Mouse (Mus musculus): ENCODE results near the gene Lgr5. TPM values are rescaled to one million over a fixed set of nuclear protein-coding genes. Genes with fewer than 3 reads are reported as not detected.

Gene Lgr5
- total RNA-seq, 1 experiment from 2014 or later: 0.35 TPM

DNA sequence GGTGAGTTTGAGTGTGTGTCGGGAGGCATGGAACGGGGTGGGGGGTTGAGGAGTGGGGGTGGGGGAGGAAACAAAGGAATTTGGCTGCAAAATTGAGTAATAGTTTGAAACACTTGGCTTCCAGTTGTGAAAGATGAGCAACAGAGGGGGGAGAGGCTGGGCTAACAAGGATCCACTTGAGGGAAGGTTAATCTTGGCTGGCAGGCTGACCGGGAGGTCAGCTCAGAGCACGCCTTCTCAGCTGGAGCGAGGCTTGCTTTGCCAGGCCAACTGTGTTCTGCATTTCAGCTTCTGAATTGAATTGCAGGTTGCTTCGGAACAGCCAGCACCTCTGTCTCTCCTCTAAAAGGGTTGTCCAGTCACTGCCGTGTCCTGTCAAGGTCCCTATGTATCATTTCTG is 8.1 kb downstream of the Lgr5 start:
- ATAC-seq (replicated peaks in 1 of 2; ENCODE audit: insufficient read depth in 1 of 2, low FRiP score in 2 of 2, low TSS enrichment in 1 of 2, low read depth in 1 of 2, poor library complexity in 2 of 2, severe bottlenecking in 2 of 2): no peak

DNA sequence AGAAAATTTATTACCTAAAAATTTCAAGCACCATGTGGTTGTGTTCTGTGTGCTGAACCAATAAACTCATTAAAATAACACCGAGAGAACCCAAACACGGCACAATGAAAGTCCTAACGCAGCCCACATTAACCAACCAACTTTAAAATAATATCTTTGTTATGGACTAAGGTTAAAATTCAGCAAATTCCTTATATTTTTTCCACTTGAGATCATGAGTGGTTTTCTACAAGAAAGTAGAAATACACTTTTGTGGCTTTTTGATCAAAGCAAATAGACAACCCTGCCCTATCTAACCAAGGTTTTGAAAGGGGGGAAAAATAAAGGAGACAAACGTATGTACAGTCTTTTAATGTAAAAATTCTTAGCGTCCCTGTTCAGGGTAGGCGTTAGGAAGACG is 8.5 kb downstream of the Lgr5 start:
- ATAC-seq (replicated peaks in 1 of 2; ENCODE audit: insufficient read depth in 1 of 2, low FRiP score in 2 of 2, low TSS enrichment in 1 of 2, low read depth in 1 of 2, poor library complexity in 2 of 2, severe bottlenecking in 2 of 2): no peak

DNA sequence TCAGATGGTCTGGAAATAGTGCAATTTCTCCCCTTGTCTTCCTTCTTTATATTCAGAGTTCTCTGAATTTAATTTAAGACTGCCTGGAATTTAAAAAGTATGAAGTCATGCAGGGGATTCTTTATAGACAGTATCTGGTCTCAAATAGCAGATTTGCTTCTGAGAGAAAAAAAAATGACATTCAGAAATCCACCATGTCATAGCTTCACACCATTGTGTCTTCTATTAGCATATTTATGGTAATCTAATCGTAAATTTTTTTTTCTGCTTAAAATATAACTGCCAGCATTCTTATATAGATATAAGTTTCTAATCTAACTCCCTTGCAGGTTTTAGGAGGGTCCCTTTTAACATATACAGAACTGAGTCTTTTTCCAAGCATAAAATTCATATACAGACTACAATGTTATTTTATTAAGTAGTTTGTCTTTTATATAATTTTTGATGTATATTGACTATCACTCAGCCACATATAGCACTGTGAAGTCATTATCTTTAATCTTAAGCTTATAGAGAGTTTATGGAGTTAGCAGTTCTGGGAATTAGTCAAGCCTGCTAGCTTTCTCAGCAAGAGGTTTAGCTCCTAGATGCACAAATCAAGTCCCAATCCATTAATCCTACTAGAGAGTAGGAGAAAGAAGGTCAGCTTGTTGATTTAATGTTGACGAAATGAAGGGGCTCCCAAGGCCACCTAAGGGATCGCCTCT is 15.7 kb downstream of the Lgr5 start:
- ATAC-seq (replicated peaks in 1 of 2; ENCODE audit: insufficient read depth in 1 of 2, low FRiP score in 2 of 2, low TSS enrichment in 1 of 2, low read depth in 1 of 2, poor library complexity in 2 of 2, severe bottlenecking in 2 of 2): no peak

DNA sequence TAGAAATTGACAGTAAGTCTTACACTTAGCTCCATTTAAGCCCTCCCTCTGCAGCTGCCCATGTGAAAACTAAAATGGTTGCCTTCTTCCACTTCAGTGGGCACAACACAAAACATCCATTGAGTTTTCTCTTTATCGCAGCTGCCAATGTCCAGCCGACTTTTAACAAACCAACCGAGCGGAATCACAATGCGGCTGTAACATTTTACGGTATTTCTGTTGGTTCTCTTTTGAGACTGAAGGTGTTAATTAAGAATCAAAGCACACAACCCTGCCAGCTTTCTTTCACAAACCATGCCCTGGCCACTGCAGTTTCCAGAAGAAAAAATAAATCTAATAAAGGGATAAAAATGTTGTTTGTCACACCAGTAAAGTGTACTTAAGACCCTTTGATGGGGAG is 16.3 kb downstream of the Lgr5 start:
- ATAC-seq (replicated peaks in 1 of 2; ENCODE audit: insufficient read depth in 1 of 2, low FRiP score in 2 of 2, low TSS enrichment in 1 of 2, low read depth in 1 of 2, poor library complexity in 2 of 2, severe bottlenecking in 2 of 2): no peak

DNA sequence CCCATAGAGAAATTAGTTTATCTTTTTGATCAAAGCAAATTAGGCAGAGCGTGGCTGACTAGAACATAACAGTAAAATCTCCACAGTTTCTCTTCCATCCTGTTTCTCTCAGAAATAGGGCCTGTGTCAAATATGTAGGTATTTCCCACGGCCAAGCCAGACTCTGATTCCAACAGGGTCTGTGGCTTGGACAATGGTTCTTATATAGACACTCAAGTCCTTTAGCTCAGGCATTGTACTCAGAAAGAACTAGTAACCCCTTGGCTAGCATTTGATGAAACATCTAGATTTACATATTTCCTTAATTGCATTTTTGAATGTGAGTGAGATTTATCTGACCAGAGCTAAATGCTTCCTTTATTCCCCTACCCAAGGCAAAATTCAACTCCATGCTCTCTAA is 17.0 kb downstream of the Lgr5 start:
- no peak for ATAC-seq (replicated peaks in 1 of 2; ENCODE audit: insufficient read depth in 1 of 2, low FRiP score in 2 of 2, low TSS enrichment in 1 of 2, low read depth in 1 of 2, poor library complexity in 2 of 2, severe bottlenecking in 2 of 2)

DNA sequence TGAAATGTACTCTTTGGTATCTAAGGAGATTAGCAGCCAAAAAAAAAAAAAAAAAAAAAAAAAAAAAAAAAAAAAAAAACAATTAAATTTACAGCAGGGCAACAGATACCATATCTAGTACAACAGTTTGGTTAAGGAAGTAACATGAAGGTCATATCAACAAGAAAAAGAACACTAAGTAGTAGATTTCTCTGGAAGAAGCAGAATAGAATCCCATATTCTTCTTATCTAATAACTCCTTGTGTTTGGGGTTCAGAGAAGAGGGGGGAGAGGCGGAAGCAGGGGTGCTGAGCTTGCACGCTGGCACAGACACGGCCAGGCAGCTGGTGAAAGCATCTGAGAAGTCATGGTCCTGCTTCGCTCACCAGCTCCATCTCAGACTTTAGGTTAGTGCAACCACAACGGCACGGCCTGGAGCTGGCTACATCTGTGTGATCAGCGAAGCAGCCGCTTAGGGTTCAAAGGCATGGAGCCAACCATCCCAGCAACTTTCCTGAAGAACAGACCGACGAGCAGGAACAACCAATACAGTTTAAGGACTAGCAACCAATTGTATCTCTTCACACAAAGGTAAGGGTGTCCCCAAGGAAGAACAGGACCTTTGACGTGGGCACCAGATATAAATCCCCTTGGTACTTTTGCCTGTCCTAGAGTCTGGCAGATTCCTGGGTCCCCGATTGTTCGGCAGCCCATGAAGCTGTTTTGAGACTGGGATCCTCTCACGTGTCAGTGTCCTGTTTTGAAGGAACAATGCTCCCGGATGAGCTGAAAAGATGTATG is 17.7 kb downstream of the Lgr5 start, which contains the start of gene A930009A15Rik:
Gene A930009A15Rik (plus strand): TSS at position 275 of the 780 bp plus-strand sequence.
- no peak for ATAC-seq (replicated peaks in 1 of 2; ENCODE audit: insufficient read depth in 1 of 2, low FRiP score in 2 of 2, low TSS enrichment in 1 of 2, low read depth in 1 of 2, poor library complexity in 2 of 2, severe bottlenecking in 2 of 2)

DNA sequence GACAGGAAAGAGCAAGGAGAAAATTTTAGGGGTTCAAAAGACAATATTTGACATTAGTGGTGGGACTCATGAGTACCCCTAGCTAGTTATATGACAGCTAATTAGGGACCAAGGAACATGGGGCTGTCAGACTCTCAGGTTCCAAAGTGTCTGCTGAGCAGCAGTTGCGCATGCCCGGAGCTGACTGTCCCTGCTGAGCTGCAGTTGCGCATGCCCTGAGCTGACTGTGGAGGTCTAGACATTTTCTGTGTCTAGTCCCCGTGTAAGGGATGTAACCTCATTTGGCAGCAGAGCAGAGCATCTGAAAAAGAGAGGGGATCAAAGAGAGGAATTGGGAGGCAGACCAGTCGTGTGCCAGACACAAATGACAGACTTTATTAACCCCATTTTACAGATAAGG is 23.6 kb downstream of the Lgr5 start:
- no peak for ATAC-seq (replicated peaks in 1 of 2; ENCODE audit: insufficient read depth in 1 of 2, low FRiP score in 2 of 2, low TSS enrichment in 1 of 2, low read depth in 1 of 2, poor library complexity in 2 of 2, severe bottlenecking in 2 of 2)

DNA sequence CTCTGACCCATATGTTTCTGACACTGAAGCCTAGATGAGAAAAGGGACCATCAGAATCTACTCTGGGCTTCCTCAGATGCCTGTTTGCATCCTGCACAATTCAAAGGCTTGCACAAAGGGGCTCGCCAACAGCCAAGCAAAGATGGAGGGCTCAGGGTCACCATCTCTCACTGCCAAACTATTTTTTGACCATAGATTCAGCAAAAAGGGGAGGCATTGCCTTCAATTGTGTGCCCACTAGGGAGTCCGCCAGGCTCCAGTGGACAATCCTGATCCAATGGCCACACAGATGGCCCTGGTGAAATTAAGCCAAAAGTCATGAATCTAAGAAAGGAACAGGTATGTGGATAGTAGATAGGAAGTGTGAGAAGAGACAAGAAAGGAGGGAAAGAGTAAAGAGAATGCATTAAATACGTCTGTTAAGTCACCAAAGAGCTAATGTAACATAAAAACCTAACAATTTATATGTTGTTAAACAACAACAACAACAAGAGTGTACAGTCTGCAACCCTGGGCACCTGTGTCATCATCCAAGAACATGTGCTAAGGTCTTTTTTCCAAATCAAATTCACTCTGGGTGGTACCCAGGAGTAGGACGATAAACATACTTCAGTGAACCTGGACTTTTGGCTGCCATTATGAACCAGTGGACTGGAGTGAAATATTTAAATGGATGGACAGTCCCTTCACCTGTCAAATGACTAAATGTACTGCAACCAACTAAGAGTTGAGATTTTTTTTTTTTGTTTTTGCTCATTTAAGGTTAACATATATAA is 24.5 kb downstream of the Lgr5 start:
- no peak for ATAC-seq (replicated peaks in 1 of 2; ENCODE audit: insufficient read depth in 1 of 2, low FRiP score in 2 of 2, low TSS enrichment in 1 of 2, low read depth in 1 of 2, poor library complexity in 2 of 2, severe bottlenecking in 2 of 2)

DNA sequence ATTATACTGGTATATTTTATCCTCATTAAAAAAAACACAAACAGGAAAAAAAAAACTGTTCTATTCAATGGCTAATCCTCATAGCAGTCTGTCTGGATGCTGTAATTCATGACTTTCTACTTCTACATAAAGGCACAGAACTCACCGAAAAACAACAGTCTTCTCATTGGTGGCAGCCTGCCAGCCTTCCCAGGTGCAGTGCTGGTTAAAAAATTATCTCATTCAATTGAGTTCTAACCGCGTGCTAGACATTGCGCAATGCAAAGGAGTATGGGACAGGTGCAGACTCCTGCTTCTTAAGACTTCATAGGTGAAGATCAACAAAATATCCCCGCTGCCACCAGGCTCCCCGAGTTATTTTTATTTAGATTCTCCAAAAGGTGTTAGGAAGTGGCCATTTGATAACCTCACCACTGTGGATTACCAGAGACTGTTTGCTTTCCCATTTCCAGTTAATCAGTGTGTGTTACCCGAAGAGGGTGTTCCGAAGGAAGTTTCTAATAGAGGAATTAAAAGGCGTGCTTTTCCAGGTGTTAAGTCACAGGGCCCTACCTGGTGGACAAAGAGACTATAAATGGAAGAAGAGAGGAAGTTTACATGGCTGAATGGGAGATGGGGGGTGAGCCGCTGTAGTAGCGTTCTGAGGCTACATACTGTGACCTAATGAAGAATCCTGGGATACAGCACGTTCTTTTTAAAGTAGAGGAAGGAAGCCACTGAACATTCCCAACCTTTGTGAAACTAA is 26.3 kb downstream of the Lgr5 start:
- no peak for ATAC-seq (replicated peaks in 1 of 2; ENCODE audit: insufficient read depth in 1 of 2, low FRiP score in 2 of 2, low TSS enrichment in 1 of 2, low read depth in 1 of 2, poor library complexity in 2 of 2, severe bottlenecking in 2 of 2)

DNA sequence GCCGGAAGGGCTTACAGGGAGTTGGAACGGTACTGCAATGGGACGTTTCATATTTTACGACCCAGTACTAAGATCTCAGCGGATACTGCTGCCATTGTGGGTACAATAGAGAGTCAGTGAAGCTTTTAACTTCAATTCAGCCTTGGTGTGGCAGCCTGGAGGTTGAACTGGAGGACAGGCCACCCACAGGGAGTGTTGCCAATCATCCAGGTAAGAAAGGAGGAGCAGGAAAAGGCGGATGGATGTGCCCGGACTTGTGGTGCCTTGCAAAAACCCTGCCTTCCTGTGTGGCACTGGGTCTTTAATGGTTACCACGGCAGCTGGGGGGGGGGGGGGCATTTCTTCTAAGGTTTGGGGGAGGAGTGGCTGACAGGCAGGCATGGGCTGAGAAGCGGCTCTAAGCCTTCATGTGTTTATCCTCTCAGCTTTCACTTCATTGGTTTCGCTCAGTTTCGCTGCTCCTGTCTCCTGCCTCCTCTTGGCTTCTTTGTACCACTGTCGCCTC is 30.8 kb downstream of the Lgr5 start:
- ATAC-seq (replicated peaks in 1 of 2; ENCODE audit: insufficient read depth in 1 of 2, low FRiP score in 2 of 2, low TSS enrichment in 1 of 2, low read depth in 1 of 2, poor library complexity in 2 of 2, severe bottlenecking in 2 of 2): no peak

DNA sequence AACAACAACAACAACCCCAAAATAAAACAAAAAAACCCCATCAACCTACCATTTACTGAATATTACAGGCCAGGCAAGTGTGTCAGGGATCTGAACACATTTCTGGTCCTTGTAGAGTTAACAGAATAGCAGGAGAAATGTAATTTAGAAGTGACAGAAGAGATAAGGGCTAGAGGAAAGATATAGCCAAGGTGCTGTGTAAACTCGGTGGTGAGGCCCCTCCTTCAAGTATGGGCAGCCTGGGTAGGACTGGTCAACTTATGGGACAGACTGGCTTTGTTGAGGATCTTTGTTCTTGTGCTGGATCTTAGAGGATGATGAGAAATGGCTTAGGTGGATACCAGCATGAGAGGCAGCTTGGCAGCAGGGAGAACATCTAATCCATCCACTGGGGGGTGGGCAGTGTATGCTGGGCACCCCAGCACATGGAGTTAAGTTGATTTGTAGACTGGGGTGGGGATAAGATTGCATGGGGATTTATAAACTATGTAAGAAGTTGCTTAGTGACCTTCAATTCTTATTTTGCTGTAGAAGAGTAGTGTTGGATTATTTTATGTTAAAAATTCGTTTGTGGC is 32.3 kb downstream of the Lgr5 start:
- ATAC-seq (replicated peaks in 1 of 2; ENCODE audit: insufficient read depth in 1 of 2, low FRiP score in 2 of 2, low TSS enrichment in 1 of 2, low read depth in 1 of 2, poor library complexity in 2 of 2, severe bottlenecking in 2 of 2): no peak

DNA sequence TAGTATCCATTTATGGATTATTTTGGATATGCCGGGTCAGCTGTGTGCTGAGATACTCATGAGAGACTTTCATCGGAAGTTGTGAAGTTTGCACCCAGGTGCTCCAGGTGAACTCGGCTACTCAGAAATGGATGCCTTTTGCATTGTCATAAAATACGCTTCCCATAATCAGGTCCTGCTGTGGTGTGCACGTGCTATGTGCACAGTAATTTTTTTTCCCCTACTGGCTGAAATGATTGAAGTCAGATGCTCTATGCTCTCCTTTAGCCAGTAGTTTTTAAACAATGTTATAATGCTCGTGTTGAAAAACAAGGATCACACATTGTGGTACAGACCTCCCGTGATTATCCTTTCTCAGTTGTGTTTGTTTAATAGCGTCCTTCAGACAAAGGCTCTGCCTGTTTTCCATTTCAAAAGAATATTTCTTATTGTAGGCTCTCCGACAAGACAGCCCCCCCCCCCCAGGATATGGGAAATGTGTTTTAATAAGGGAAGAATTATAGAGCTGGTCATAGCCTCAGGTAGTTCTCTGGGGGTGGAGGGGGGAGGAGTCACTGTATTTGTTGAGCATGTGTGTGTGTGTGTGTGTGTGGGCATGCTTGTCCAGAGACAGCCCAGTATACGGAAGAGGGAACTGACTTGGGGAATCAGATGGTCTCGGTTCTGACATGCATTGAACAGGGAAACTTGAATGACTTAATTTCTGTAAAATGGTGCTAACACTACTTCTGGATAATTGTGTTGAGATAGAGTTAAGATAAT is 34.0 kb downstream of the Lgr5 start:
- ATAC-seq (replicated peaks in 1 of 2; ENCODE audit: insufficient read depth in 1 of 2, low FRiP score in 2 of 2, low TSS enrichment in 1 of 2, low read depth in 1 of 2, poor library complexity in 2 of 2, severe bottlenecking in 2 of 2): no peak

DNA sequence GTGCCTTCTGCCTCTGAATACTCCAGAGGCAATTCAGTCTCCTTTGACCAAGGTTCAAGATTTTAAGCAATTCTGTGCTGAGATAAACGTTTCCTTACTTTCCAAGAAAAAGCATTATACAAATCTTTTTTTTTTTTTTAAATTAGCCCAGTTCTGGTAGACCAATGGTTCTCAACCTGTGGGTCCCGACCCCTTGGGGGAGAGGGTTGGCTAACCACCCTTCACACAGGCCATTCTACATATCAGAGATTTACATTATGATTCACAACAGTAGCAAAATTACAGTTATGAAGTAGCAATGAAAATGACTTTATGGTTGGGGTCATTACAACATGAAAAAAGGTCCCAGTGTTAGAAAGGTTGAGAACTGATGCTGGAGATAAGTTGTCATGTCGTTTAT is 36.5 kb downstream of the Lgr5 start:
- no peak for ATAC-seq (replicated peaks in 1 of 2; ENCODE audit: insufficient read depth in 1 of 2, low FRiP score in 2 of 2, low TSS enrichment in 1 of 2, low read depth in 1 of 2, poor library complexity in 2 of 2, severe bottlenecking in 2 of 2)

DNA sequence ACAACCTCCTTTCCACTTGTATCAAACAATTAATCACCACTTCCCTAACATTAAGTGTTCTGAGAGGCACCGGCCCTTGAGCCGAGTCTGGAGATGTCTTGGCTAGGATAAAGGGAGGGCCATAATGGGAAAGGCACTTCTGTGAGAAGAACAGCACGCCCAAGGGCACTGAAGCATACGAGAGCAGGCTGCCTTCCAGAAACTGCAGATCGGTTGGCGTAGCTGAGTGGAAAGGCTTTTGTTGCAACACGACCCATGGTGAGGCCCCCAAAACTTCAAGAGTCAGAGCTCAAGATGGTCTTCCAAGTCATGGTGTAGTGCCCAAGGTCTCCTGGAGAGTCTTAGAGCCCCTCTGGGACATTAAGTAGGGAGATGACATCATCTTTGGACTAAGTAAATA is 37.3 kb downstream of the Lgr5 start:
- ATAC-seq (replicated peaks in 1 of 2; ENCODE audit: insufficient read depth in 1 of 2, low FRiP score in 2 of 2, low TSS enrichment in 1 of 2, low read depth in 1 of 2, poor library complexity in 2 of 2, severe bottlenecking in 2 of 2): no peak

DNA sequence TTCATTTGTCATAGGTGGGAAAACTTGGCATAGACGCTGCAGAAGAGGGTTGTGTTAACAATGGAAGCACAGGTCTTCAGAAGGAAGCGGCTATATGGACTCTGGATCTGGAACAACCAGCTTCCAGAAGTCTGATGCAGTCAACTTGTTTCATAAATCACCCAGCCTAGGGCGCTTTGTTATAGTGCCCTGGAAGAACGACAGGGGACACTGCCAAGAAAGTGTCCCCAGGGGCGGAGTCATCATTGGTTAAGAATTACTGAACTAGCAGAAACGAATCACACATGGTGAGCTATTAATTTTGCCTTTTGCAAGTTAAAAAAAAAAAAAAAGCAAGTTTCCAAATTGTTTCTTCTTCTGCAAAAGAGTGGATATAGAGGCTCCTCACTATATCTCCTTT is 44.7 kb downstream of the Lgr5 start:
- ATAC-seq (replicated peaks in 1 of 2; ENCODE audit: insufficient read depth in 1 of 2, low FRiP score in 2 of 2, low TSS enrichment in 1 of 2, low read depth in 1 of 2, poor library complexity in 2 of 2, severe bottlenecking in 2 of 2): no peak

DNA sequence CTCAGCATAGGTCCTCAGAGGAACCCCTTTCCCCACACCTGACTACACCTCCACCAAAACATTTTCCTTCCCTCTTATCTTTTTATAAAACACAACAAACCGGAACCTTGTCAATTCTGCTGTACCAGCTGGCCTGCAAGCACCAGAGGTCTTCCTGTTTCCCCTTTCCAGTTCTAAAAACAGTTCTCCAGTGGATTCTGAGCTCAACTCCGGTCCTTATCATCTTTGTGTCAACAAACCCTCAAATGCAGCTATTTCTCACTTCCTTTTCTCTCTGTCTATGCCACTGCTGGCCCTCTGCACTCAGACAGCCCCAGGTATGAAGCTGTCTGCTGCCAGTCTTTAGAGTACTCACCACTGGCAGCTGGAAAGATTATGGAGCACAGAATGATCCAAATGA is 56.8 kb downstream of the Lgr5 start:
- ATAC-seq (replicated peaks in 1 of 2; ENCODE audit: insufficient read depth in 1 of 2, low FRiP score in 2 of 2, low TSS enrichment in 1 of 2, low read depth in 1 of 2, poor library complexity in 2 of 2, severe bottlenecking in 2 of 2): peak; percentile 65 to 72

Measured in hematopoietic stem cell, adult 5-6 weeks (primary cell).